Mouse (Mus musculus): ENCODE data around the gene Canx. TPM values are rescaled to one million over a fixed set of nuclear protein-coding genes. Genes with fewer than 3 reads are reported as not detected.

Canx gene
- polyA plus RNA-seq, 1 experiment from 2014 or later, result 281 TPM

GRCm38 (mm10) chr11:50265931-50266330 is 59.5 kb downstream of the Canx start:
- no peak overlapping the region for H3K27ac ChIP-seq (replicated peaks)
- no peak for ATAC-seq (ENCODE audit: low FRiP score, low read depth)
- H3K36me3 ChIP-seq, result peaks cover 51% of the 10 kb centered on the region
- H3K9ac ChIP-seq, result no peak overlapping the region
- H3K4me2 ChIP-seq, result no peak overlapping the region
- H3K9me3 ChIP-seq, result no peaks in the 10 kb centered on the region
- 82% methylated on average over 8 of the region's 8 CpGs for WGBS
- H3K27me3 ChIP-seq, result no peaks in the 10 kb centered on the region
- H3K4me3 ChIP-seq, result no peak overlapping the region
- H3K4me1 ChIP-seq (replicated peaks), result no peaks in the 10 kb centered on the region

GRCm38 (mm10) chr11:50263198-50263597 is 62.3 kb downstream of the Canx start:
- no peak for ATAC-seq (ENCODE audit: low FRiP score, low read depth)

GRCm38 (mm10) chr11:50262020-50262419 is 63.5 kb downstream of the Canx start:
- Histone ChIP-seq H3K4me2 (no peak overlapping the region), H3K9ac (no peak overlapping the region), H3K36me3 (peaks cover 76% of the 10 kb centered on the region), H3K27ac (replicated peaks) (no peak overlapping the region), H3K4me3 (no peak overlapping the region), H3K27me3 (no peaks in the 10 kb centered on the region), H3K4me1 (replicated peaks) (no peaks in the 10 kb centered on the region), H3K9me3 (no peaks in the 10 kb centered on the region)
- ATAC-seq (ENCODE audit: low FRiP score, low read depth), result no peak
- WGBS, result 88% methylated on average over 4 of the region's 4 CpGs

More at GRCm38 (mm10) chr11:50263198-50263597, 62.3 kb downstream of the Canx start:
- H3K9ac ChIP-seq, result no peak overlapping the region
- no peaks in the 10 kb centered on the region for H3K27me3 ChIP-seq
- H3K4me3 ChIP-seq, result no peak overlapping the region
- peaks cover 67% of the 10 kb centered on the region for H3K36me3 ChIP-seq
- no peaks in the 10 kb centered on the region for H3K9me3 ChIP-seq
- no peak overlapping the region for H3K4me2 ChIP-seq
- no peak overlapping the region for H3K27ac ChIP-seq (replicated peaks)
- no peaks in the 10 kb centered on the region for H3K4me1 ChIP-seq (replicated peaks)
- whole genome bisulfite sequencing, result 93% methylated on average over 3 of the region's 3 CpGs

GRCm38 (mm10) chr11:50258310-50258709 is 67.2 kb downstream of the Canx start:
- Histone ChIP-seq H3K27ac (replicated peaks) (no peak overlapping the region), H3K9ac (no peak overlapping the region), H3K36me3 (peaks cover 50% of the 10 kb centered on the region), H3K9me3 (no peaks in the 10 kb centered on the region), H3K4me1 (replicated peaks) (no peaks in the 10 kb centered on the region), H3K27me3 (no peaks in the 10 kb centered on the region), H3K4me3 (no peak overlapping the region), H3K4me2 (no peak overlapping the region)
- 69% methylated on average over 7 of the region's 7 CpGs for WGBS
- ATAC-seq (ENCODE audit: low FRiP score, low read depth), result no peak

- H3K36me3 ChIP-seq, result peaks cover 34% of the 10 kb centered on the region
- no peak overlapping the region for H3K4me3 ChIP-seq
- 88% methylated on average over 7 of the region's 7 CpGs for WGBS
- no peaks in the 10 kb centered on the region for H3K4me1 ChIP-seq (replicated peaks)
- ATAC-seq (ENCODE audit: low FRiP score, low read depth), result no peak
- no peak overlapping the region for H3K9ac ChIP-seq
- no peaks in the 10 kb centered on the region for H3K9me3 ChIP-seq
- H3K4me2 ChIP-seq, result no peak overlapping the region
- no peak overlapping the region for H3K27ac ChIP-seq (replicated peaks)
- H3K27me3 ChIP-seq, result no peaks in the 10 kb centered on the region
These were observed 68.9 kb downstream of the Canx start for GRCm38 (mm10) chr11:50256615-50257014.

- no peaks in the 10 kb centered on the region for H3K27me3 ChIP-seq
- no peaks in the 10 kb centered on the region for H3K9me3 ChIP-seq
- no peak for ATAC-seq (ENCODE audit: low FRiP score, low read depth)
- no peak overlapping the region for H3K4me2 ChIP-seq
- no peaks in the 10 kb centered on the region for H3K4me1 ChIP-seq (replicated peaks)
- WGBS, result 76% methylated on average over 12 of the region's 12 CpGs
- no peak overlapping the region for H3K4me3 ChIP-seq
- H3K27ac ChIP-seq (replicated peaks), result no peak overlapping the region
- H3K36me3 ChIP-seq, result peaks cover 14% of the 10 kb centered on the region
- no peak overlapping the region for H3K9ac ChIP-seq
These were observed 71.4 kb downstream of the Canx start for GRCm38 (mm10) chr11:50254010-50254580.

- no peak for ATAC-seq (ENCODE audit: low FRiP score, low read depth)
- WGBS, result 67% methylated on average over 1 of the region's 1 CpGs
- no peak overlapping the region for H3K27ac ChIP-seq (replicated peaks)
These were observed 72.1 kb downstream of the Canx start for GRCm38 (mm10) chr11:50253393-50253792.

GRCm38 (mm10) chr11:50252684-50253265 is 72.7 kb downstream of the Canx start:
- Histone ChIP-seq H3K27ac (replicated peaks) (no peak overlapping the region), H3K4me3 (no peak overlapping the region), H3K4me2 (no peak overlapping the region), H3K36me3 (peaks cover 11% of the 10 kb centered on the region), H3K4me1 (replicated peaks) (no peaks in the 10 kb centered on the region), H3K9ac (no peak overlapping the region), H3K27me3 (no peaks in the 10 kb centered on the region), H3K9me3 (no peaks in the 10 kb centered on the region)
- ATAC-seq (ENCODE audit: low FRiP score, low read depth), result no peak
- WGBS, result 78% methylated on average over 11 of the region's 11 CpGs

More at GRCm38 (mm10) chr11:50253393-50253792, 72.1 kb downstream of the Canx start:
- Histone ChIP-seq H3K4me3 (no peak overlapping the region), H3K27me3 (no peaks in the 10 kb centered on the region), H3K36me3 (peaks cover 14% of the 10 kb centered on the region), H3K4me2 (no peak overlapping the region), H3K4me1 (replicated peaks) (no peaks in the 10 kb centered on the region), H3K9me3 (no peaks in the 10 kb centered on the region), H3K9ac (no peak overlapping the region)

- WGBS, result 71% methylated on average over 3 of the region's 3 CpGs
- no peak for ATAC-seq (ENCODE audit: low FRiP score, low read depth)
- H3K4me2 ChIP-seq, result no peak overlapping the region
- no peak overlapping the region for H3K27ac ChIP-seq (replicated peaks)
- peaks cover 7% of the 10 kb centered on the region for H3K36me3 ChIP-seq
- H3K9me3 ChIP-seq, result no peaks in the 10 kb centered on the region
- H3K9ac ChIP-seq, result no peak overlapping the region
- no peak overlapping the region for H3K4me3 ChIP-seq
- H3K4me1 ChIP-seq (replicated peaks), result no peaks in the 10 kb centered on the region
- H3K27me3 ChIP-seq, result no peaks in the 10 kb centered on the region
These were observed 73.3 kb downstream of the Canx start for GRCm38 (mm10) chr11:50252166-50252565.

GRCm38 (mm10) chr11:50248473-50249171 is 76.9 kb downstream of the Canx start:
- no peak for ATAC-seq (ENCODE audit: low FRiP score, low read depth)
- no peak overlapping the region for H3K4me2 ChIP-seq
- H3K4me3 ChIP-seq, result no peak overlapping the region
- H3K27me3 ChIP-seq, result no peaks in the 10 kb centered on the region
- H3K27ac ChIP-seq (replicated peaks), result no peak overlapping the region
- H3K9ac ChIP-seq, result no peak overlapping the region
- no peaks in the 10 kb centered on the region for H3K4me1 ChIP-seq (replicated peaks)
- WGBS, result 86% methylated on average over 7 of the region's 7 CpGs
- no peaks in the 10 kb centered on the region for H3K9me3 ChIP-seq
- H3K36me3 ChIP-seq, result no peaks in the 10 kb centered on the region

GRCm38 (mm10) chr11:50245269-50245668 is 80.2 kb downstream of the Canx start:
- Histone ChIP-seq H3K27me3 (no peaks in the 10 kb centered on the region), H3K4me1 (replicated peaks) (no peaks in the 10 kb centered on the region), H3K9me3 (no peaks in the 10 kb centered on the region), H3K36me3 (no peaks in the 10 kb centered on the region), H3K4me3 (no peak overlapping the region), H3K27ac (replicated peaks) (no peak overlapping the region), H3K9ac (no peak overlapping the region), H3K4me2 (no peak overlapping the region)
- ATAC-seq (ENCODE audit: low FRiP score, low read depth), result no peak
- WGBS, result 72% methylated on average over 5 of the region's 5 CpGs

All from hindbrain, embryonic 15.5 days (tissue).